Mouse (Mus musculus) CH12F3 (cell line): ENCODE measurements around the gene Poc1a.

Experiments
- in situ Hi-C: fragments of 300-500 bp; cut with MboI; formaldehyde crosslinking; loops from 2 replicates; pipeline ENCODE4 v1.14.3; 2020; ENCODE audit warnings: low sequenced_read_pairs

The Poc1a gene

DNA sequence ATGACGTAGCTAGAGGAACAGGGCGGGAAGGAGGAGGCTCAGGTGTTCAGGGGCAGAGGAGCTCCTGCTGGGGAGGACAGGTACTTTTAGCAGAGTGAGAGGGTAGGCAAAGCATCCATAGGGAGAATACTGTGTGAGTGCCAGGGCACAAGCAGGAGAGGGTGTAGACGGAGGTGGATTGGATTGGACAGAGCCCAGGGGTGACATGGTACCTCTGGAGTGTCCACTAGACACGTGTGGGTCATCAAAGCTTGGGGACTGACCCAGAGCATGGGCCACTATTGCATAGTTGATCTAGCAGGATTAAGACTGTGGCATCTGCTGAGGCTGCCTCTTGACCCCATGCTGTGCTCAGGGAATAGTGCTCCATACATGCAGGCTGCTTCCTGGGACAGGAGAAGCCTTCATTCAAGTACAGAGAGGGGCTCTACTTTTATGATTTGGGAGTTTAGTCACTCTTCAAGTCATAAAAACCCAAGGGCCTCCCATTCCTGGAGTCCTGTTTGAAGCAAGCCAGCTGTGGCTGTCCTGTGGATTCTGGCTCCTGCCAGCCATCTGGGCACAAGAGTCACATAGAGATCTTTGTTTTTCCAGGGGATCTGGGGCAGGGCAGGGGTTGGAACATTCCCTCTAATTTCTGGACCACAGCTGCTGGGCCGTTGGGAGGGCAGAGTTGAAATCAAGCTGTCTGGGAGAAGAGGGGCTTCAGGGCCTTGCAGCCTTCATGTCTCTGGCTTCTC, 48.1 kb downstream of the Poc1a start:
- in situ Hi-C loops = no loop called here

GRCm38 (mm10) chr9:106332746-106333145, 51.9 kb downstream of the Poc1a start:
- in situ Hi-C loops = no loop called here

- in situ Hi-C loops = no loop called here
These were observed 56.8 kb downstream of the Poc1a start for GRCm38 (mm10) chr9:106337620-106338019.

GRCm38 (mm10) chr9:106338462-106339172, 57.8 kb downstream of the Poc1a start:
- in situ Hi-C loops = no loop called here

- in situ Hi-C loops = no loop called here
These were observed 58.3 kb downstream of the Poc1a start for GRCm38 (mm10) chr9:106339173-106339558.

DNA sequence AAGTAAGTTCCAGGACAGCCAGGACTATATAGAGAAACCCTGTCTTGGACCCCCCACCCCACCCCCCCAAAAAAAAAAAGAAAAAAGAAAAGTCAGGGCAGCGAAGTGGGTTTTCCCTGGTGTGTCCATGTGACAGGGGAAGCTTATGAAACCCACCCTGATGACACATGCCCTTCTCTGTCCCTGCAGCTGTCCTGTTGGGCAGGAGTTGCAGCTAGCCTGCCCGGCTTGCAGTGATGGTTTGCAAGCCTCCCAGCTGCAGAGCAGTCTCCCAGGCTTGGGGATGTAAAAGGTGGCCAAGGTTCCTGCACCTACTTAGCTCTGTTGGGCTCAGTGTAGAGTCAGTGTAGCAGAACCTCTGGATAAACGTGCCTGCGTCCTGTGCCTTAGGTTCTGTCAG, 58.9 kb downstream of the Poc1a start:
- in situ Hi-C loops = no loop called here

- in situ Hi-C loops = no loop called here
These were observed 59.8 kb downstream of the Poc1a start for GRCm38 (mm10) chr9:106340501-106341312.

- in situ Hi-C loops = no loop called here
These were observed 60.4 kb downstream of the Poc1a start for GRCm38 (mm10) chr9:106341313-106341686.

GRCm38 (mm10) chr9:106342573-106342972, 61.7 kb downstream of the Poc1a start:
- in situ Hi-C loops = no loop called here

- in situ Hi-C loops = no loop called here
These were observed 64.3 kb downstream of the Poc1a start for GRCm38 (mm10) chr9:106345167-106345566.

DNA sequence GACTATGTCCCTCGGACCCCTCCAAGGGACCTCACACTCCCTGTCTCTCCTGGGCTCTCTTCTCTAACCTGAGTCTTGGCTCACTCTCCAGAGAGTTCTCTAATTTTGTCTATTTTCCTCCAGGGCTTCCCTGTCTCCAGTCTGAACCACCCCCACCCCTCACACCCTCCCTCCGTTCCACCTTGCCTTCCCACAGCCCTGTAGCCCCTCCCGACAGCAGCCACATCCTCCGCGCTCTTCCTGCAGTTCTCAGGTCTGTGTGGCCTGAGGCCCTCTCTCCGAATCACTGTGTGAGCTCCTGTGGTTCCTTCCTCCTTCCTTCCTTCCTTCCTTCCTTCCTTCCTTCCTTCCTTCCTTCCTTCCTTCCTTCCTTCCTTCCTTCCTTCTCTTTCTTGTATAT, 64.8 kb downstream of the Poc1a start:
- in situ Hi-C loops = no loop called here

DNA sequence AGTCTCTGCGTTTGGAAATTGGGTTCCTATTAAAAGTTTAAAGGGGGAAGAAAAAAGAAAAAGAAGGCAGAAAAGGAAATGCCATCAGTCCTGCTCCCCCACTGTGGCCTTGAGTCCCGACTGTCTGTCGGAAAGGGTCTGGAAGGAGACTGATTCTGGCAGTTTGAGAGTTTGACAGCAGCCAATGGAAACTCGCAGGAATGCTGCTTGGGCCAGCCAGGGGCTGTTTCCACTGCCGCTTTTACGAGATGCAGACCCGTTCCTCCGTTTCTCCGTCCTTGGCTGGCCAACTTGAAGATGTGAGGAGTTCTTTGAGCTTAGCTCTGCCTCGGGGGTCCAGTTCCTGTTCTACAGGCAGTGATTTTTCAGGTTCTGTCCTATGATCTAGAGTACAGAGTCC, 67.4 kb downstream of the Poc1a start:
- in situ Hi-C loops = no loop called here

DNA sequence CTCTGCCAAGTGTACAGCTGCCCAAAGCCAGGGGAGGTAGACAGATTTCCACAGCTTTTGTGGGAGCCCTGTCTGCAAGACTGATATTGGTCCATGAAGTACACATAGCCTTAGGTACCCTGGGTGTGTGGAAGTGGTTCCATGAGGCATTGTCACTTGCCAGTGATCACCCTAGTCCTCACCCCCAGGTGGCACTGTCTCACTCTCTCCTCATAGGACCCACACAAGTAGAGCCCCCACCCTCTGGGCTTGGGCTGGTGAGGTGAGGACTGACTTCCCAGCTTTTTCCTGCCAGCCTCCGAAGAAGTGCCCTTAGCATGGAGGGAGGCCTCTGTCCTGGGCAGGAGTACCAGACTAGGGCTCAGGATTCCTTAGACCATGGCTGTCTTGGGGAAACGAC, 68.2 kb downstream of the Poc1a start:
- in situ Hi-C loops = no loop called here

DNA sequence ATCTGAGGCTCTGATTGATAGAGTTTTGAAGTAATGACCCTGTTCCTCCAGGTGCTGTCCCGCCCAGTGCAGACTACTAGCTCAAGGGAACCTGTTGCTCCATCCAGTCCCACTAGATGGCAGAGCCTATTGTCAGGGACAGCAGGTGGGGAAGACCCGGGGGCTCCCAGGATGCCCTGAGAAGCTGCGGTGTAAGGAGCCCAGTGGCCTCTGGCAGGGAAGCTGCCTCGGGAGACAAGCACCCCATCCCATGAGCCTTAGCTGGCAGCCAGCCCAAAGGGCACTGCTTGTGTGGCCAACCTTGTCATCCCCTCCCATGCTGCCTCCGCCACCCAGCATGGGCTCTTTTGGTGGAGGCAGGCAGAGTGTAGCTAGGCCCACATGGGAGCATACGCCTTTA, 70.3 kb downstream of the Poc1a start:
- in situ Hi-C loops = no loop called here

DNA sequence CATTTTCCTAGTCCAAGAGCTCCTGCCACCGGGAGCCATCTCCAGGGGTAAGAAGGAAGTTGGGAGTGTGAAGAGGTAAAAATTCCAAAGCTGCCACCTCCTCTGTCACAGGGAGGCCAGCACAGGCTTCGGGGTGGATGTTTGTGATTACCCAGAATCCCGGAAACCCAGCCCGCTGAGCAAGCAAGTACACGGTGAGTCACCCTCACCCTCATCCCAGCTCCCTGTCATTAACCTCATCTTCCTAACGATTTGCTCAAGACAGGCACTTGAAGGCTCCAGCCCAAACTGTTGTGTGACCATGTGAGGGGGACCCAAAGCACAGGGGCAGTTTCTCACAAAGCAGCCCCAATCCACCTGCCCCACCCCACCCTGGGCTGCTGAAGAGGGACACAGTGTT, 72.9 kb downstream of the Poc1a start:
- in situ Hi-C loops = no loop called here

DNA sequence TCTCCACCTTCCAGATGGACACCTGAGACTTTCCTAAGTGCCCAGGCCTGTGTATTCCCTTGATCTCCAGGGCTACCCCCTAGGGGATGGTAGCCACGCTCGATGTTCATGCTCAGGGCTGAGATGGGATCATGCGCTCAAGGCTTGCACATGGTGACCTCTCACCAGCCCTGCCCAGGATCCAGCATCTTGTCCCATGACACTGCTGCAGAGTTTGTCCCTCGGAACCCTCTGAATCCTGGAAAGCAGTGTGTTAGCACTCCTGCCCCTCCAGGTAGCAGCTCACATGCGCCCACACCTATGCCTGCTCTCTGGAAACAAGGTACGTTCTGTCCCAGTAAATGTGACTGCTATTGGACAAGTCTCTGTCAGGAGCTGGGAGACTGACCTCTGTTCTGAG, 73.9 kb downstream of the Poc1a start:
- in situ Hi-C loops = no loop called here

- in situ Hi-C loops = no loop called here
These were observed 74.5 kb downstream of the Poc1a start for GRCm38 (mm10) chr9:106355217-106355974.

DNA sequence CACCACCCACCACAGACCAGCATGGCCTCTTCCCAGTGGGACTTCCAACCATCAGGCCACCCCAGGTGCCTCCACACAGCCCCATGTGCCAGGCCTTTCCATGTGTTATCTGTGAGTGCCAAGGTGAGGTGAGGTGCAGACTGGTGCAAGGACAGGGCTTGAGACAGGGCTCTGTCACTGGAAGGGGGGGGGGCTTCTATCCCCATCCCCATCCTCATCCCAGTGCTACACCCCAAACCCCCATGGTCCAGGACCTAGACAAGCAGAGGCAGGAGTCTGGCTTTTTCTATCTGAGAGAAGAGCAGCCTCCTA, 75.1 kb downstream of the Poc1a start:
- in situ Hi-C loops = no loop called here

GRCm38 (mm10) chr9:106356323-106356844, 75.5 kb downstream of the Poc1a start:
- in situ Hi-C loops = no loop called here

DNA sequence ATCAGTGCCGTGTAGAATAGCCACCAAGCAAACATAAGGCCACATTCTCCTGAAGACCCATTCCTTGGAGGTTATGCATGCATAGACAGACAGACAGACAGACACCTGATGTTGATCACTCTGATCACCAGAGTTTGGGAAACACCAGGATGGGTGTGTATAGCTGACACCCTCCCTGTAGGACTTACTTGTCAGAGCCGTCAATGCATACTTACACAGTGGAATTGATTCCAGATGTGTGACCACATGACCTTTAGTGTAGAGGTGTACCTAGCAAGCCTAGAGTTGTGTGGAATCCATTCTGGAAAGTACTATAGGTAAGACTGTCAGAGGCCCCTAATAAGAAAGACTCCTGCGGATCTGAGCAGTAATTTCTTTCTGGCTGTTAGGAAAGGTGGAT, 76.3 kb downstream of the Poc1a start:
- in situ Hi-C loops = no loop called here

- in situ Hi-C loops = no loop called here
These were observed 78.4 kb downstream of the Poc1a start for GRCm38 (mm10) chr9:106359297-106359696.
